Mouse (Mus musculus) hindlimb bud, embryonic 11.5 days (tissue): ENCODE data around the gene M6pr.

Source experiments
- DNase-seq: peaks from one replicate; pipeline ENCODE4 v3.0.0-alpha.2; 2012; ENCODE audit warnings: low read depth, low spot score; ENCODE audit errors: extremely low spot score

The M6pr gene

DNA sequence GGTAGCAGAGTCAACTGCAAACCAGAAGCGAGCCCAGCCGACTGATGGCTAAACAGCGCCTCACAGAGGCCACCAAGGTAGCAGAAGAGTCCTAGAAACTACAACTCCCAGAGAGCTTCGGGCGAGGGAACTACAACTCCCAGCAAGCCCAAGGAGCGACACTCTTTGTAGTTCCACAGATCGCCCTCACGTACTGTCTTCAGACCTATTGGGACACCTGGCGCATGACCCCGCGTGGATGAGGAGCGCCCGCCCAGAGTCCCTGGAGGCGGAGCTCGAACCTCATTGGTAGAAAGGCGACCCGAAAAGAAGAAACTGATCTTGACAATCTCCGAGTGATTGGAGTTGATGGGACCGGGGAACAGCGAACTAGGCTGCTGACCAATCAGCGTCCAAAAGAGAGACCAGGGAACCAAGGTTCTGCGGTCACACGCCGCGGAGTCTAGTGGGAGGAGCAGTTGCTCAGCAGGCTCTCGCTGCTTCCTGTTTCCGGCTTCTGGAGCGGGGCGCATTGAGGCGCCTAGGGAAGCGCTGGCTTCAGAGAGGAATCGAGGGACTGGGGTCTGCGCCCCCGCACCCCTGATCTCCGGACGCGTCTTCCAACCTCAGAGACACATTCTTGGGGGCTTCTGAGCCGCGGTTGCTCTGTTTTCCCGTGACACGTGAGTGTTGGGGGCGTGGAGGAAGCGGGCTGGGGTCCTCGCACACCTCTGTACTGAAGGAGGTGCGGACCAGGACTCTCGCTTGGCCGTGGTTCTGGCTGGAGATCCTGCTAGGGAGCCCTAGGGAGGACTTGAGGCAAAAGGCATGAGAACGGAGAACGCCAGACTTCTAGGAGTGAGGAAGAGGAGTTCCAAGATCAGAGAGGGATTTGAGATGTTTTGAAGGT lies at the start of gene M6pr:
TSS of gene M6pr (plus strand) at position 216 of the 889 bp plus-strand sequence.
- DNase-seq, result peak; percentile 94

- DNase-seq, result no peak
Observed at GRCm38 (mm10) chr6:122262543-122262942, 46.0 kb upstream of the M6pr start.

GRCm38 (mm10) chr6:122268561-122268960 lies 40.0 kb upstream of the M6pr start:
- no peak for DNase-seq

DNA sequence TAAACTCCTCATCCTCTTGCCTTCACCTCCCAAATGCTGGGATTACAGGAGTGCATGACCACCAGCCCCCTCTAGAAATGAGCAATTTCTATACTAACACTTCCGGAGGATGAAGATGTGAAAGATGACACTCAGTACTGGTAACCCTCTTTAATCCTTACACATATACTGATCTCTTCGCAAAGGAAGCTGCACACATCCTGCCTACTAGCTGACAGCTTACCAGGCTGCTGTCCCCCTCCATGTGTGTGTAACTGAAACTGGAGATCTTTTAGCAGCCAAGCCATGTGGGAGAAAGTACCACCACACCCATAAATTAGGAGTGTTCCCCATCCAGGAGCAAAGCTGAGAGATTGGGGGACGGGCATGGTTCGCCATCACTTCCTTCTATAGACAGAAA lies 39.4 kb upstream of the M6pr start:
- no peak for DNase-seq

GRCm38 (mm10) chr6:122270152-122270551 lies 38.4 kb upstream of the M6pr start:
- no peak for DNase-seq

DNA sequence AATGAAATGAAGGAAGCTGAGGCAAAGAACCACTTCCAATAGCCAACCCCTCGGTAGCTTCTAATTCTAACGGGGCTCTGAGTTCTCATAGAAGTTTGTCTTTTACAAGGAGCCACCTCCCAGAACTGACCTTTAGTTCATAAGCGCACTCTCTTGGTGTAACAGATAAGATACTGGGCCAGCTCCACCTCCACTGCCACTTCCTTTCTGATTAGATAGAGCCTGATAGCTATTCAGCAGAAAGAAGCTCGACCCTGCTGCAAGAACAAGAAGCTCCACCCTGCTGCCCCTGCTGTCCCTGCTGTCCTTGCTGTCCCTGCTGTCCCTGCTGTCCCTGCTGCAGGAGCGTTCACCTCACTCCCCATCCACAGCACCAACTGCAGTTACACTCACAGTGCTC lies 34.0 kb upstream of the M6pr start:
- DNase-seq, result no peak

DNA sequence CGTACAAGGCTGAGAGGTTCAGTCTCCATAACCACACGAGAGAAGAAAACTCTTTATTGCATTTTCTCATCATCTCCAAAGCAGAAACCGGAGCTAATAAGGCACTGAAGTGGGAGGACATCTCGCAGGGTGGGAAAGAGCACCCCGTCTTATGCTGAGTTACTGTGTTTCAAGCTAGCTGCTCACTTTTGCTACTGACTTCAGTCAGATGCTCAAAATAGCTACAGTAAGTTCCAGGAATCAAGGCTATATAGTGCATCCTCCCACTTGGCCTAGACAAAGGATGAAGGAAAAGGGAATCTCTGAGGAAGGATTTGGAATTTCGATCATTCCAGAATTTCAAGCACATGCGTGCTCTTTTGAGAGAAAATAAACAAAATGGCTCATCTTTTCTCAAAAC lies 32.0 kb upstream of the M6pr start:
- DNase-seq, result no peak

- no peak for DNase-seq
Observed at GRCm38 (mm10) chr6:122282782-122283181, 25.7 kb upstream of the M6pr start, which contains the start of gene Klrg1. Klrg1 (minus strand) TSS chr6:122282882.

DNA sequence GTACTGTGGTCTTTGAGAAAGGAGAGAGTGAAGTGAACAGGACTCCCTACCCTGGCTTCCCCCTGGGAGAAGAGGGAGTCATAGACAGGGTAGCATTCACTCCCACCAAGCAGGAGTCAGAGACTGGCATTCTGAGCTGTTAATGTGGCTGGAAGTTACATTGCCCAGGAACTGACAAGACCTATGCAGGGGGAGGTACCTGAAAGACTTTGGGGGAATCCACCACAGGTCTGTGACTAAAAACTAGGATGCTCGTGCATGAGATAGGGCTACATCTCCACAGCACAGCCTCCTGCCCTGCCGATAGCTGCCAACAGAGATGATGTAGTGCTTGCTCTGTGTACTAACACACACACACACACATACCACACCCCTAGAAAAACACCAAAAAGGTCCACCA lies 25.1 kb upstream of the M6pr start:
- no peak for DNase-seq

DNA sequence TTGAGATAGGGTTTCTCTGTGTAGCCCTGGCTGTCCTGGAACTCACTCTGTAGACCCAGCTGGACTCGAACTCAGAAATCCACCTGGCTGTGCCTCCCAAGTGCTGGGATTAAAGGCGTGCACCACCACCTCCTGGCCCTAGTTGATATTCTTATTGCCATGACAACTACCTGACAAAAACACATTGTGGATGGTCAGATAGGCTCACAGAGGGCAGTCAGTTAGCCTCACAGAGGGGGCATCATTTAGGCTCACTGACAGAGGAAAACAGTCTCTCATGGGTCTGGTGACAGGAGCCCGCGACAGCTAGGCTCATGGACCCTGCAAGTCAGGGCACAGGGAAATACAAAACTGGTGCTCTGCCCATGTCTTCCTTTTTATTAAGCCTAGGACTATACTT lies 24.2 kb upstream of the M6pr start:
- no peak for DNase-seq

DNA sequence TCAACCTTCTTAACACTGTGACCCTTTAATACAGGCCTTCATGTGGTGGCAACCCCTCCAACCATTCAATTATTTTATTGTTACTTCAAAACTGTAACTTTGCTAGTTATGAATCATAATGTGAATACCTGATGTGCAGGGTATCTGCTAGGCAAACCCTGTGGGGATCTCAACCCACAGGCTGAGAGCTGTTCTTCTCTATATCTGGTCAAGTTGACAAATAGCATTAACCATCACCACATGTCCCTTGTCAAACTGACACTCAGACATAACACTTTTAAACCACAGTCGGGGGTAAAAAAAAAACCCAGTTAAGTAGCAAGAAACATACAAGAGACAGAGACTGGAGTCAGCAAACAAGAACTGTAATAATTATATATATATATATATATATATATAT lies 23.7 kb upstream of the M6pr start:
- DNase-seq, result no peak

- DNase-seq, result no peak
Observed at GRCm38 (mm10) chr6:122288263-122288662, 20.3 kb upstream of the M6pr start.

- no peak for DNase-seq
Observed at GRCm38 (mm10) chr6:122289313-122289712, 19.2 kb upstream of the M6pr start.

GRCm38 (mm10) chr6:122290253-122290652 lies 18.3 kb upstream of the M6pr start:
- DNase-seq, result peak; percentile 70

- DNase-seq, result no peak
Observed at GRCm38 (mm10) chr6:122291264-122291663, 17.3 kb upstream of the M6pr start.

- no peak for DNase-seq
Observed at GRCm38 (mm10) chr6:122291735-122292134, 16.8 kb upstream of the M6pr start.

GRCm38 (mm10) chr6:122292184-122292583 lies 16.3 kb upstream of the M6pr start:
- no peak for DNase-seq

DNA sequence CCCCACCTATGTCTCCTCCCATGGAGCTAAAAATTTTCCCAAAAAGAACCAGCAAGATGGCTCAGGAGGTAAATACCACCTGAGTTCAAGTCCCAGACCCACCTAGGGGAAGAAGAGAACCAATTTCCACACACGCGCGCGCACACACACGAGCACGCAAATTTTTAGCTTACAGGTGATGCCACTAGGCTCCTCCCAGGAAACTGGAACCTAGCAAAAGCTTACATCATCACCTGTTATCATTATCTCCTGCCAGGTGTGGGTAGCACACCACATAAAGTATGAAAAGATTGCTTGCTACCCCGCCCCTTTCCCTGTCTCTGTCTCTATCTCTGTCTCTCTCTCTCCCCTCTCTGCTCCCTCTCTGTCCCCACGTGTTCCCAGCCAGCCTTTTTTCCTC lies 15.4 kb upstream of the M6pr start:
- no peak for DNase-seq

GRCm38 (mm10) chr6:122293796-122294195 lies 14.7 kb upstream of the M6pr start:
- no peak for DNase-seq

- DNase-seq, result no peak
Observed at GRCm38 (mm10) chr6:122294290-122294689, 14.2 kb upstream of the M6pr start.

DNA sequence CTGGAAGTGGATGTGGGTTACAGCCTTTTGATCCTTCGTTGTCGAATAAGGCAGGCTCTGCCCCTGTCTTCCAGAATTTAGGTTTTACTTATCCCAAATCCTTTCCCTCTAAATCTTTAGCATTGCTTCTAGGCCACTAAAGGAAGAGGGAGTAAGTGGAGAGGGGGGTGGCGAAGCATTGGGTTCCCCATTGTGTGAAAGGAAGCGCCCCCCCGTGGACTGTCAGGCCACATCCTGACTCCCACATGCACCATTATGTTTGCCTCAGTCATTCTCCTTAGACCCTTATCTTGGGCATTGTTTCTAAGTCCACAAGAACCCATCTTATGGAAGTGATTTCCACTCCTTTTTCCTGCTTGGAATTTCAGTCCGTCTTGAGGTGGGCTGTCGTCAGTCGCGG lies 13.3 kb upstream of the M6pr start:
- no peak for DNase-seq

GRCm38 (mm10) chr6:122296918-122297278 lies 11.6 kb upstream of the M6pr start:
- DNase-seq, result no peak
